Mouse (Mus musculus): ENCODE results near the gene Gpr39.
A peak's percentile ranks its signal among the peaks of the same experiment; 100 is the strongest.
"Not testable (repeated sequence)": the region's sequence is repeated elsewhere in the genome, so short reads cannot be mapped to it uniquely, and the experiment has no call there.

The Gpr39 gene

GRCm38 (mm10) chr1:125676790-125677273 lies at the start of gene Gpr39:
TSS of gene Gpr39 (plus strand) at chr1:125676995.
- DNase-seq (ENCODE audit: low spot score in 2 of 2) = no peak

DNA sequence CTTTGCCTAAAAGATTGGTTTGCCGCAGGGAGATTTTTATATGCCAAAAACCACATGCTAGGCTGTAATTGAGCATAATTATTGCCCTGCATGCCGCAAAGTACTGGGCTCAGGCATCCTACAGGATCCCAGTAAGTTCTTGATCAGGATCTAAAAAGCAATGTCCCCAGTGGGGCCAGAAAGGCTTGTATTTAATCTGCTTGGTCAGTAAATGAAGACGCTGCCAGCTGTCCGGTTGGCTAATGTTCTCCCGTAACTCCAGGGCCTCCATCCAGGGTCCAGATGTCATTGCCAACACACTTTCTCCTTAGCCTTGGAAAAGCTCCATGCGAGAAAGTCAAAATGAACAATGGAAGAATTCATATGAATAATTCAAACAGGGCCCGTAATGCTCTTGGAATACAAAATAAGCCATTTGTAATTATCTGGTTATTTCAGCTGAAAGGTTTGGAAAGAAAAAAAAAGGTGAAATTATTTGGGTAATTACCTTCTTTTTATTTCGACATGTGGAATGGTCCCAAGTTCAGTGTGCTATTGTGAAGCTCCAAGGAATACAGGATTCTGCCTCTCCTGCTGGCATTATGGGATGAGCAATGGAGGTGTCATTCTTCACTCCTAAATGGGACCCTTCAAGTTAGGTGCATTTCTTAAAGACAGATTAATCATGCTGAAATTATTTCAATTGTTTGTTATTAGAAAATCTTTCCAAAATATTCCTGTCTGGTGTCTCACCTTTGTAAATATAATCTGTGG lies 37.1 kb upstream of the Gpr39 start:
- DNase-seq (ENCODE audit: low spot score in 2 of 2) = peak in 1 of 2 experiments; percentile 4

DNA sequence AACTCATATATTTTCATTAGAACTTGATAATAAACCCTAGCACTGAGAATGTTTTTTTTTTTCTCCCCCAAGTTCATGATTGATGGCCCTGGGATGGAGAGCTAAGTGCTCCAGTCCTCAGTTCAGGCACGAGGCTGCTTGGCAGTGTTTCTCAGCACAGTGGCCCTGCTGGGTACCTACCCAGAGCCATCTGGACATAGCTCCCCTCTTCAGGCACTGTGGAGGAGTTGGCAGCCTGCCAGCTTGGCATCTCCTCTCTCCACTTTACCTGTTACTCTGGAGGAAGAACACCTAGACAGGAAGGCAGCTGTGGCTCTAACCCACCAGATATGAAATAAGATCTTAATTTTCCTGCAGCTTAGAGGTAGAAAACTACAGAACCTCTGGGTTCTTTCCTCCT lies 33.2 kb upstream of the Gpr39 start:
- DNase-seq (ENCODE audit: low spot score in 2 of 2) = no peak

DNA sequence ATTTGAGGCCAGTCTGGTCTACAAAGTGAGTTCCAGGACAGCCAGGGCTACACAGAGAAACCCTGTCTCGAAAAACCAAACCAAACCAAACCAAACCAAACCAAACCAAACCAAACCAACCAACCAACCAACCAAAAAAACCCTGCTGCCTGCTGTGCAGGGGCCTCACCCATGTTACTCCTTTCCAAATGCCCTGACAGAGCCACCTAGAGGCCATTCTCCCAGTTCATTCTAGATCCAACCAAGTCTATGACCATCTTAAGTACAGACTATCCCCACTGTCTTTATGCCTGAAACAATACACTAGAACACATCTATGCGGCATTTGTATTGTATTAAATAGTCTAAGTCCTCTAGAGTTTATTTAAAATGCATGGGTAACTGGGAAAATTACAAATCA lies 30.0 kb upstream of the Gpr39 start:
- DNase-seq (ENCODE audit: low spot score in 2 of 2) = not testable (repeated sequence)

- no peak for DNase-seq (ENCODE audit: low spot score in 2 of 2)
Observed at GRCm38 (mm10) chr1:125648011-125648410, 28.8 kb upstream of the Gpr39 start.

DNA sequence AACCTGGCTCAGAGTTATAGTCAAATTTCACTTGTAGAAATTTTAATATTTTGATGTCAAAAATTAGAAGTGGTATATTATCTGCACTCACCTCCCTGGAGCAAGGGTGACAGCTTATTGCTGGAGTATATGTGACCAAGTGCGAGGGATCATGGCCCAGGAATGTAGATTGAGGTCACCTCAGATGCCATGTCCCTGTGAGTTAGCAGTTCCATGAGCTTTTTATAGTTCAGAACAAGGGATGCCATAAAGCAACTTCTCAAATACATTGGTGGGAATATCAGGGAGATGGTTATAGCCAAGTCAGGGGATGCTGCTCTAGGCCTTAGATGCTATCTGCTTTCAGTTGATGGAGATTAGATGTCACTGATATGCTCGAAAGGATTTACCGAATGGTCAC lies 27.7 kb upstream of the Gpr39 start:
- no peak for DNase-seq (ENCODE audit: low spot score in 2 of 2)

DNA sequence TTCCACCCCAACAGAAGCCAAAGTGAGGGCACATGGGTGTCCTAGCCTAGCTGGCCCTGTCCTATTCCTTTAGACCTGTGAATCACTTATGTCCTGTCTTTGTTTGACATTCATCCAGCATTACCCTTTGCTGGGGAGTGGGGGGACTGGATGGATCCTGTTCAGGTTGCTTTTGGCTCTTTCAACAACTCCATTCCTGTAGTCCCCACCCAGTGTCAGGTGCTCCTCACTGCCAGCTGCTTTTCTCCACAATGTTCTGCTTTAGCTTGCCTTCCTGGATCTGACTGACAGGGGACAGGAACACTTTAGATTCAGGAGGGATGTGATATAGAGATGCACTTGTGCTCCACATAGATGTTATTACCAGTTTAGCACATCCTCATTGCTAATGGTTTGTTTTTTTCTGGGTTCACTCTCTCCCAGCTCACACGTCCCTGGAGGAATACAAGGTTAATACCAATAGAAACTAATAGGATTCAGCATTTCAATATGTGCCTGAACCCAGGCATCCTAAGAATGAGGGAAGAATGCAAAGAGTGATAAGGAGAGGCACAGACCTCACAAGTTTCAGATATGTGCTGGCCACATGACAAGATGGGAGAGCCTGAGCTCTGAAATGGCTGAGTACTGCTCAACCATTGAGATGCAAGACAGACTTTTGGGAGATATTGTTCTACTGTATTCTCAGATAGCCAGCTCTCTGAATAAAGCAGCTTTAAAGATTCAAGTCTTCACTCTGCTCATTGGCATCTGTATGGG lies 23.8 kb upstream of the Gpr39 start:
- DNase-seq (ENCODE audit: low spot score in 2 of 2) = no peak

DNA sequence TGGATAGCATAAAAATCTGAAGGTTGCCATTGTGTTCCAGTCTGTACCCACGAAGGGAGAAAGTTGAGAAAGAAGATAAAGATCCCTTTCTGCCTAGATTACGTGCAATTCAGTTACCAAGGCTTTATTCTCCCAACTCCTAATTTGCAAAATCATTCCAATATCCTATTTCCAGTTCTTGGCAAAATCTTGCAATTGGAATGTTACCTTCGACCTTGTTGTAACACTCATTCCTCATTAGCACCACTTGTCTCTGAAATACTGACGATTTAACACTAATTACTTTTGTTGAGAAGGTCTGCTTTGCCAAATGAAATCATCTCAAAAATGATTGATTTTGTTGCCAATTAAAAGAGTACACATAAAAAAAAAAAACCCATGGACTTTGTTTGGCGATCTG lies 19.4 kb upstream of the Gpr39 start:
- no peak for DNase-seq (ENCODE audit: low spot score in 2 of 2)

DNA sequence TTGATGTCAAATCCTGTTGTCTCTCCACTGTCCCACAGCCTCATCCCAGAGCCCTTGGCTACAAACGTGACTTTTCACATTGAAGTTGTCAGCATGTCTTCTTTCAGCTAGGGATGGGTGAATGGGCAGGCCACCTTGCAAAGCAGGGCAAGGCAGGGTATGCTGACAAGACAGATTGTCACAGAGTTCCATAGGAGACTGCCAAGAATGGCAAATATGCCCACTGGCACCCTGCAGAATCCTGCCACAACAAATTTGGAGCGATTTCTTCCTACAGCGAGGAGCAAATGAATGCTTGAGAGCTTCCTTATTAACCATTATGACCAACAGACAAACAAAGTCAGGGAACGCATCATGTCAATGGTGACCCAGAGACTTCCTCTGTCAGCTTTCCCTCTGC lies 16.6 kb upstream of the Gpr39 start:
- no peak for DNase-seq (ENCODE audit: low spot score in 2 of 2)

DNA sequence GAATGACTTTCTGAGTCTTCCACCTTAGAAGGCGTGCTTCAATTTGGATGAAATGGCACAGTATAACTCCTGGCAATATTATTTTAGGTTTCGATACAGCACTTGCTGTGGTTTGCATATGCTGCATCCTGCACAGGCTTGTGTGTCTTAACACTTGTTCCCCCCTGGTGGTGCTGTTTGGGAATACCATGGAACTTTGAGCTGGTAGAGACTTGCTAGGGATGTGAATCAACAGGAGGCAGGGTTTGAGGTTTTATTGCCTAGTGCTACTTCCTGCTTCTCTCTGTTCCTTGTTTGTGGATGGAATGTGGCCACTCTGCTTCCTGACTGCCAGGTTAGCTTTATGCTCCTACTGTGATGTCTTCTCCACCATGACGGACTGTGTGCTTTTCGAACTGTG lies 15.9 kb upstream of the Gpr39 start:
- no peak for DNase-seq (ENCODE audit: low spot score in 2 of 2)

- no peak for DNase-seq (ENCODE audit: low spot score in 2 of 2)
Observed at GRCm38 (mm10) chr1:125662058-125662457, 14.7 kb upstream of the Gpr39 start.

GRCm38 (mm10) chr1:125662660-125663059 lies 14.1 kb upstream of the Gpr39 start:
- no peak for DNase-seq (ENCODE audit: low spot score in 2 of 2)

GRCm38 (mm10) chr1:125663104-125663503 lies 13.7 kb upstream of the Gpr39 start:
- no peak for DNase-seq (ENCODE audit: low spot score in 2 of 2)

DNA sequence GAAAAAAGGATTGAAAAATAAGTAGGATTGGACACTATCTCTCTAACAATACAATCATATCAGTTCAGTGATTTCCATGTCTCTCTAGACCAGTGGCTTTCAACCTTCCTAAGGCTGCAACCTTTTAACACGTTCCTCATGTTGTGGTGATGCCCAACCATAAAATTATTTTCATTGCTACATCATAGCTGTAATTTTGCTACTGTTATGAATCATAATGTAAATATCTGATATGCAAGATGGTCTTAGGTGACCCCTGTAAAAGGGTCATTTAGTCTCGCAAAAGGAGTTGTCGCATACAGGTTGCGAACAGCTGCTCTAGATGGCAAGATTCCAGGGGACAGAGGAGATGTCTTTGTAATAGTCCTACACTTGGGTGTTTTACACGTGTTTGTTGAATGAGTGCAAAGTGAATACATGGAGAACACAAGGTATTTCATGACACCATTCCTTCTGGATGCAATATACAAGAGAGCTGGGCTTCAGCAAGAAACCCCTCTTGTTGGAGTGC lies 11.6 kb upstream of the Gpr39 start:
- no peak for DNase-seq (ENCODE audit: low spot score in 2 of 2)

- DNase-seq (ENCODE audit: low spot score in 2 of 2) = no peak
Observed at GRCm38 (mm10) chr1:125669035-125669434, 7.8 kb upstream of the Gpr39 start.

DNA sequence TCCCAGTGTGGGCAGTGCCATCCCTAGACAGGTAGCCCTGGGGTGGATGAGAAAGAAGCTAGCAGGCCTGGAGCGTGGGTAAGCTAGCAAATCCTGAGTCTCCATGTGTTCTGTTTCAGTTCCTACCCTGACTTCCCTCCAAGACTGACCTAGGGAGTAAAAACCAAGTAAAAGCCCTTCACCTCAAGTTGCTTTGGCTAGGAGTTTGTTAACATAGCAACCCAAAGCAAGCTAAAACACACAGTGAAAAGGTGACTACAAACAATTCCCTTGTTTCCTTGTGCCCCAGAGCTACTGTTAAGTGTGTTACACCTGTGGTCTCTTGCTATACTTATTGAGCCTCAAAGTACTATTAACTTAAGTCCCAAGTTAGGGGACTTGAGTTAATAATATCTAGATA lies 1.6 kb upstream of the Gpr39 start:
- no peak for DNase-seq (ENCODE audit: low spot score in 2 of 2)

- DNase-seq (ENCODE audit: low spot score in 2 of 2) = no peak
Observed at GRCm38 (mm10) chr1:125677286-125677685, 491 bp downstream of the Gpr39 start.

GRCm38 (mm10) chr1:125679522-125680077 lies 2.8 kb downstream of the Gpr39 start:
- no peak for DNase-seq (ENCODE audit: low spot score in 2 of 2)

DNA sequence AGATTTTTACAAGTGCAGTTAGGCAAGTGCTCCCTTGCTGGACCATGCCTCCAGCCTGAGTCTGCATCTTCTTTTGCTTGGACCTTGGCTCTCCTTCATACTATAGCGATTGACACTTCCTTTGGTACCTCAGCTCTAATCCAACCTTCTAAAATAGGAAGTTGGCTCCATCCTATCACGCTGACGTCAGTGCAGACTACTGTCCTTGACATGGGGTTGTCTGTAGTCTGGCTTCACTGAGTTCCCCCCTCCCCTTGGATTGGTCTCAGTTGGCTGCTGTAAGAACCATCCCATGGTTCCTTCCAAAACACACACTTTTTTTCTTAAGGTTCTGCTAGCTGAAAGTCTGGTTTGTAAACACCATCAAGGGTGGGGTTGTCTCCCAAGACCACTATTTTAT lies 7.6 kb downstream of the Gpr39 start:
- DNase-seq (ENCODE audit: low spot score in 2 of 2) = no peak

- no peak for DNase-seq (ENCODE audit: low spot score in 2 of 2)
Observed at GRCm38 (mm10) chr1:125685304-125685703, 8.5 kb downstream of the Gpr39 start.

GRCm38 (mm10) chr1:125687701-125688420 lies 11.1 kb downstream of the Gpr39 start:
- no peak for DNase-seq (ENCODE audit: low spot score in 2 of 2)

GRCm38 (mm10) chr1:125693541-125693940 lies 16.7 kb downstream of the Gpr39 start:
- no peak for DNase-seq (ENCODE audit: low spot score in 2 of 2)

Data from right cerebral cortex, adult 2 months (tissue).